Mouse (Mus musculus): ENCODE results near the gene Pak1.

DNA sequence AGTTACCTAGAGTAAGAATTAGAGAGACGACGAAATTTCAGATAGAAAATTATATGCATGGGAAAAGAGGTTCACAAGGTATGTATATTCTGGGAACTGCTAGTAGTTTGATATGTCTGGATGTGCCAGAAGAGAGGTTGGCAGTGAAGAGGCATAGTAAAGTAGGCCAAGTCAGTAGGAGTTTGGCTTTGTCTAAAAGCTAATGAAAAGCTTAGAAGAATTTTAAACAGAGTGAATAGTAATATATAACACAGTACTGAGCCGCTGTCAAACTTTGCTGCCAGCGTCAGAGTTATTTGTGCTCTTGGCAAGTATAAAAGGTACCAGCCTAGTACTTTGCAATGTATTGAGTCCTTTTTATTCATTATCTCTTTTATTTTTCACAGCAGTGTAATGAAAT lies 84.1 kb downstream of the Pak1 start:
- TF ChIP-seq CTCF (IDR thresholded peaks at IDR 0.05; ENCODE audit: low read depth): no peak
- TF ChIP-seq EP300 (IDR thresholded peaks at IDR 0.05; ENCODE audit: low read depth): no peak
